Mouse (Mus musculus) embryonic facial prominence, embryonic 15.5 days (tissue): Measurements from ENCODE around the gene Lrrc26. TPM values are rescaled to one million over a fixed set of nuclear protein-coding genes. Genes with fewer than 3 reads are reported as not detected.

Experiments used
- ATAC-seq: fragments of 200-750 bp; cut with Nextera tagmentation; 2 replicates; pipeline ENCODE4 v1.8.0; 2017; ENCODE audit warnings: low read depth, moderate TSS enrichment; ENCODE audit not compliant: insufficient number of reproducible peaks, low FRiP score, low TSS enrichment
- H3K27ac ChIP-seq: fragments of 300-500 bp; sonication (generic); replicated peaks from 2 replicates; pipeline ENCODE4 v1.5.1; 2015; ENCODE audit warnings: mild to moderate bottlenecking, inconsistent platforms
- H3K27me3 ChIP-seq: fragments of 300-500 bp; sonication (generic); 2 replicates; pipeline ENCODE4 v1.6.1; 2015; ENCODE audit warnings: inconsistent platforms
- H3K36me3 ChIP-seq: fragments of 300-500 bp; sonication (generic); 2 replicates; pipeline ENCODE4 v1.6.1; 2015; ENCODE audit warnings: mild to moderate bottlenecking, inconsistent platforms
- H3K4me1 ChIP-seq: fragments of 300-500 bp; sonication (generic); 2 replicates; pipeline ENCODE4 v1.6.1; 2015; ENCODE audit warnings: inconsistent platforms
- H3K4me2 ChIP-seq: fragments of 300-500 bp; sonication (generic); replicated peaks from 2 replicates; pipeline ENCODE4 v1.6.1; 2015; ENCODE audit warnings: mild to moderate bottlenecking, inconsistent platforms
- H3K4me3 ChIP-seq: fragments of 300-500 bp; sonication (generic); replicated peaks from 2 replicates; pipeline ENCODE4 v1.5.1; 2015; ENCODE audit warnings: mild to moderate bottlenecking, inconsistent platforms
- H3K9ac ChIP-seq: fragments of 300-500 bp; sonication (generic); 2 replicates; pipeline ENCODE4 v1.6.1; 2015; ENCODE audit warnings: inconsistent platforms
- H3K9me3 ChIP-seq: fragments of 300-500 bp; sonication (generic); replicated peaks from 2 replicates; pipeline ENCODE4 v1.6.1; 2016; ENCODE audit warnings: inconsistent platforms
- WGBS: fragments of 180-500 bp; shearing (Covaris S2); methylation state at CpG from one replicate; pipeline ENCODE4 v1.1.7; 2015; 5-methylcytosine and 5-hydroxymethylcytosine counted together
- polyA plus RNA-seq: library from polyadenylated mRNA; unstranded; fragments of >200 nt; fragmentation: Nextera tagmentation; extraction: Ambion mirVana; gene quantifications from 2 replicates; pipeline ENCODE4 v1.2.1, GENCODE M21; 2015

Gene Lrrc26
- polyA plus RNA-seq, result 4.9 and 5.2 TPM in 2 replicates

DNA sequence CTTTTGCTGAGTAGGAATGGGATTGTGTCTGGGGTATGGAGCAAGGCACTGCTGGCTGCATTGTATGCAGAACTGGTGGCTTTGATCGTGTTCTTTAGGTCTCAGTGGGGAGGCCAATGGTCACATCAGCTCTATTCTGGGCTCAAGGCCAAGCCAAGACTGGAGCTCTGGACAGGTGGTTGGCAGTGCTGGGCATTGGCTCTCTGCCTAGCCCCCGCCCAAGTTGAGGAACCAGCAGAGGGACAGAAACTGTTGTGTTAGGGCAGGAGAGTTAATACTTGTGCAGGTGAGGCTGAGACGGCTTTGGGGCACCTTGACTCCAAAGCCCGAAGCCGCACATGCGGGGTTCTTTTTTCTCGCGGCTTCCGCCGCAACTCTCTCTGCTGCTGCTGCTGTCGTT is at the start of gene Lrrc26:
Gene Lrrc26 (plus strand): TSS at position 265 of the 400 bp plus-strand sequence.
- peaks cover 63% of the 10 kb centered on the region for H3K4me1 ChIP-seq

DNA sequence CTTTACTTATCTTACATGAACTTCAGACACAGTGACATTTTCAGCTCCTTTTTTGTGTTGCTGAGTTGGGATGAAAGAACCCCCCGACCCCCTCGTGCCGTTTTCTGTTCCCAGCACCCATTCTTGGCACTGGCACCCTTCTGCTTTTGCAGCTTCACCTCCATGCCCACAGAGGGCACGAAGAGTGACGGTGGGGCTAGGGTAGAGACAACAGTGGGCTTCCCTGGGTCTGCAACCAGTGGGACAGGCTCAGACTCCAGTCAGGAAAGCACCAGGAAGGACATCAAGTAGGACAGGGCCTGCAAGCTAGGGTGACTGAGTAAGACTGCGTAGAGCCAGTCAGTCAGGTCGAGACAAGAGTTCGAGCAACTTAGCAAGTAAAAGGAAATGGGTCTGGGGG is 49.4 kb upstream of the Lrrc26 start:
- Histone ChIP-seq H3K4me1 (peaks cover 29% of the 10 kb centered on the region), H3K27me3 (peaks cover 24% of the 10 kb centered on the region), H3K36me3 (peaks cover 3% of the 10 kb centered on the region; the same call in 1 of the 2 replicates), H3K4me2 (peak overlapping the region; percentile 94), H3K9me3 (no peaks in the 10 kb centered on the region), H3K4me3 (peak overlapping the region; percentile 56), H3K27ac (peak overlapping the region; percentile 81), H3K9ac (peak overlapping the region; percentile 12; the same call in 1 of the 2 replicates)
- WGBS, result 45% methylated on average over 8 of the region's 8 CpGs
- ATAC-seq, result no peak

More for the DNA sequence above, at the start of gene Lrrc26:
- Histone ChIP-seq H3K9ac (no peak within 1 kb of the TSS), H3K4me2 (peak within 1 kb of the TSS; percentile 49), H3K27ac (no peak within 1 kb of the TSS), H3K36me3 (peaks cover 11% of the 10 kb centered on the region), H3K9me3 (no peaks in the 10 kb centered on the region), H3K4me3 (peak within 1 kb of the TSS; percentile 38), H3K27me3 (peaks cover 73% of the 10 kb centered on the region)
- WGBS, result 6% methylated on average over 11 of the region's 11 CpGs
- no peak for ATAC-seq

DNA sequence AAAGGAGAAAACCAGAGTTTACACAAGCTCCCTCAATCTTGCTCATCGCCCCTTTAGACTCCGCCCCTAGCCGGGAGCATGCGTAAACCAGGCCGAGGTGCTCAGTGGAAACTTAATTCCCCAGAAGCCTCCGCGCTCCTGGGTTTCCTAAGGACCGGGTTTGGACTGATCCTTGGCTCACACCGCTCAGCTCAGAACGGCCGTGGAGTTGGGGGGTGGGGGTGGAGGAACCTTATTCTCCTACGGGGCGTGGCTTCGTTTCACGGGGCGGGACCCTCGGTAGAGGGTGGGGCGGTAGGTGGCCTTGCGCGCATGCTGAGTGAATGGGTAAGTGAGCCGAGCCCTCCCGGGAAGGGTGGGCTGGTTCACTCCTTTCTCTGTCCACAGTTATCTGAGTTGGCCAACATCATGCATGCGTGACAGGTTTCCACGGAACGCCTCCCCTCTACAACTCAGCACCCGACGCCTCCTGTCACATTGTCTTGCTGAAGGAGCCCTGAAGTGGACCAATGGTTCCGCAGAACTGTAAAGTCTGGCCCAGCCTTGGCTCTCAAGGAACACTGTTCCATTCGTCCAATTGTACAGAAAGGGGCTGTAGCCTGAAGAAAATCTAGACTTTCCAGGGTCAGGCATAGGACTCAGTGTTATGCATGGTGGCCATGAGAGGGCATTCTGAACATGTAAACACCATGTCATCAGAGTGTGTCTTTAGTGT is 48.8 kb upstream of the Lrrc26 start:
- Histone ChIP-seq H3K27me3 (peaks cover 24% of the 10 kb centered on the region), H3K27ac (peak overlapping the region; percentile 81), H3K9me3 (no peaks in the 10 kb centered on the region), H3K4me2 (peak overlapping the region; percentile 94), H3K4me3 (peak overlapping the region; percentile 56), H3K9ac (peak overlapping the region; percentile 12), H3K4me1 (peaks cover 29% of the 10 kb centered on the region), H3K36me3 (peaks cover 8% of the 10 kb centered on the region; the same call in 1 of the 2 replicates)
- WGBS, result 1% methylated on average over 29 of the region's 29 CpGs
- peak; percentile 71 for ATAC-seq

DNA sequence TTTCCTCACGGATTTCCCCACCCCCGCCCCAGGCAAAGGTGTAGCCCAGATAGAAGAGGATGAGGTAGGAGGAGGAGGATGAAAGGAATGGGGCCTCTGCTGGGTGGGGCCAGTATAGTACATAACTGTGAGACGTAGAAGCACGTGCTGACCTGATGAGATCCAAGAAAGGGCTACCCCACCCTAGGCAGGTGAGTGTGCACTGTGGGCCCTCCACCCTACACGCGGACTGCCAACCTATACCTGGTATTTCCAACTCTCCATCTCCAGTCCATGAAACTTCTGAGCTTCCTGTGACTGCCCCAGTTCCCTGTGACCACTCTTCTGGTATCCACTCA is 48.3 kb upstream of the Lrrc26 start:
- Histone ChIP-seq H3K27ac (peak overlapping the region; percentile 81), H3K4me3 (peak overlapping the region; percentile 56), H3K9ac (no peak overlapping the region), H3K9me3 (no peaks in the 10 kb centered on the region), H3K4me1 (peaks cover 29% of the 10 kb centered on the region), H3K36me3 (peaks cover 11% of the 10 kb centered on the region; the same call in 1 of the 2 replicates), H3K27me3 (peaks cover 24% of the 10 kb centered on the region), H3K4me2 (peak overlapping the region; percentile 94)
- 7% methylated on average over 6 of the region's 6 CpGs for WGBS
- peak; percentile 41 for ATAC-seq

DNA sequence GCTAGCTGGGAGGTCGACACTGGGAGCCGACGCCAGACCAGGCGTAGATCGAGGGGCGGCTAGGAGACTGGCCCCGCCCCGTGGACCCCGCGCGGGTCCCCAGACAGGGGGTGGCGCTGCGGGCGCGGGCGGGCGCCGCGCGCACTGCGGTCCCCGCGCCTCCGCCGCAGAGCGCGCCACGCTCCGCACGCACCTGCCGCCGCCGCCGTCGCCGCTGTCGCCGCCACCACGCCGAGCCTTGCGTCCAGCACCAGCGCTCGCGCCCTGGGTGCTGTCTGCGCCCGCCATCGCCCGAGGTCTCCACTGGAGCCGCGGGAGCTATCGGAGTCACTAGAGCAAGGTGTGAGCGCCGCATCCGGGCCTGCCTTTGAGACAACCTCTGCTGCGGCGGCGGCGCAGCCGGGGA is 47.6 kb upstream of the Lrrc26 start, which contains the start of the genes Rnf208 and Cysrt1:
Gene Rnf208 (plus strand): TSS at position 155 of the 406 bp plus-strand sequence.
Gene Cysrt1 (minus strand): TSS at position 352 of the 406 bp plus-strand sequence.
- Histone ChIP-seq H3K27ac (peak within 1 kb of the TSS; percentile 81), H3K4me1 (peaks cover 29% of the 10 kb centered on the region), H3K36me3 (peaks cover 11% of the 10 kb centered on the region; the same call in 1 of the 2 replicates), H3K9ac (peak within 1 kb of the TSS; percentile 26), H3K4me3 (peak within 1 kb of the TSS; percentile 56), H3K27me3 (peaks cover 24% of the 10 kb centered on the region), H3K4me2 (peak within 1 kb of the TSS; percentile 94), H3K9me3 (no peaks in the 10 kb centered on the region)
- under 1% methylated on average over 52 of the region's 59 CpGs for WGBS
- no peak for ATAC-seq

DNA sequence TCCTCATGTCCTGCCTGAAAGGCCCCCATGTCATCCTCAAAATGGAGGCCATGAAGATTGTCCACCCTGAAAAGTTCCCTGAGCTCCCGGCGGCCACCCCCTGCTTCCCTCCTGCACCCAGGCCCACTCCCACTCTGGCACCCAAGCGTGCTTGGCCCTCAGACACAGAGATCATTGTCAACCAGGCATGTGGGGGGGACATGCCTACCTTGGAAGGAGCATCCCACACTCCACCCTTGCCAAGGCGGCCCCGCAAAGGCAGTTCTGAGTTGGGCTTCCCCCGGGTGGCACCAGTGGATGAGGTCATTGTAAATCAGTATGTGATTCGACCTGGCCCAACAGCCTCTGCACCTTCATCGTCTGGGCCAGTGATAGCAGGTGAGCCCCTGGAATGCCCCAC is 46.4 kb upstream of the Lrrc26 start:
- Histone ChIP-seq H3K27me3 (peaks cover 24% of the 10 kb centered on the region), H3K4me3 (peak overlapping the region; percentile 56; the same call in 1 of the 2 replicates), H3K4me1 (peaks cover 29% of the 10 kb centered on the region), H3K27ac (no peak overlapping the region), H3K4me2 (no peak overlapping the region), H3K9ac (no peak overlapping the region), H3K9me3 (no peaks in the 10 kb centered on the region), H3K36me3 (peaks cover 22% of the 10 kb centered on the region)
- 71% methylated on average over 8 of the region's 8 CpGs for WGBS
- ATAC-seq, result no peak

DNA sequence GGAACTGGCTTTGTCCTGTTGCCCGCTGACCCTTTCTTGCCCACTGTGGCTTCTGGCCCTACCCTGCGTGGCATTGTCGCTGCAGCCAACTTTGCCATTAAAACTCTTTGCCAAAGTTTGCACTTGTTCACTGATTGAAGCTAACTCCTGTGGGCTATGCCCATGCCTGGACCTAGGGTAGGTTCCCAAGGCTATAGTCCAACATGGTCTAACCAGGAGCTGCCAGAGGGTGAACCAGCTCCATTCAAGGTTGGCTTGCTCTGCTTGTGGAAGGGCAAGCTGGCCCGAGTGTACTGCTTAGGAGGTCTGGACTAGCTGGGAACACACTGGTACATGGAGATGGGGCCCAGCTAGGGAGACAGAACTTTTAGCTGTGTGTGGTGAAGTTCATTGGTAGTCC is 45.6 kb upstream of the Lrrc26 start:
- Histone ChIP-seq H3K27me3 (peaks cover 24% of the 10 kb centered on the region), H3K4me2 (no peak overlapping the region), H3K4me1 (peaks cover 29% of the 10 kb centered on the region), H3K27ac (no peak overlapping the region), H3K9ac (no peak overlapping the region), H3K9me3 (no peaks in the 10 kb centered on the region), H3K4me3 (no peak overlapping the region), H3K36me3 (peaks cover 28% of the 10 kb centered on the region)
- 84% methylated on average over 4 of the region's 4 CpGs for WGBS
- ATAC-seq, result no peak

DNA sequence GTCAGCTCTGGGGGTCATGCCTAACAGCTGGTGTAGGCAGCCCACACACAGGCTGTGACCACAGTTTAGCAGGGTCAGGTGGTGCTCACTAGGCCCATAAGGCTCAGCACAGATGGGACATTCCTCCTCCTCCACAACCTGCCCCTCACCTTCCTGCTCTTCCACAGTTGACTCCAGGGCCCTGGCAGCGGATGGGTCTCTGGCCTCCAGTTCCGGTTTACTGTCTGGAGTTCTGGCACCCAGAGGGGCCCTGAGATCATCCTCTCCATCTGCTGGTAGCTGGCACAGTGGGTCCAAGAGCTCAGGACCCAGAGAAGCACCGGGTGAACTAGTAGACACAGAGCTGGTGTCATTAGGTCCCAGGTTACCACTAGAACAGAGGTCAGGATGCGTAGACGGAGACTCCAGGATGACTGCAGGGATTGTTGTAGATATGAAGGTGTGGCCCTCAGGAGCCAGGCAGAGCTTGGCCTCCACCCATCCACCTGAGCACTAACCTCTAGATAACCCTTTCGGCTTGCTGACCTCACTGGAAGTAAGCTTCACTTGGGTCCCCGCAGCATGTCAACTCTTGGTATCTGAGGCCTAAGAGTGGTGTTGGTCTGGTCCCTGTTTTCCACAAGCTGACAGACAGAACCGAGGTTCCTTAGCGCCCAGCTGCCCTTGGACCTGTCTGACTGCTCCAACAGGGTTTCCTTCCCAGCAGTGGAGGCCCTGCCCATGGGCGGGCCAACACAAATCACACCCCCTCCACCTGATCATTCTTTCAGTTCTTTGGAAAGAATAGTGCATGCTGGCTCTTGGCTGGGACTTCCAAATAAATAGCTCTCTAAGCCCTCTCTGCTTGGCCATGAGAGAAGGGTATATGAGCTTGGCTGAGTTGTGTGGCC is 43.3 kb upstream of the Lrrc26 start, which contains the start of gene AL732309.1:
Gene AL732309.1 (minus strand): TSS at position 681 of the 890 bp plus-strand sequence.
- peak within 1 kb of the TSS; percentile 65; the same call in 1 of the 2 replicates for H3K27ac ChIP-seq
- H3K4me1 ChIP-seq, result peaks cover 16% of the 10 kb centered on the region
- peaks cover 51% of the 10 kb centered on the region for H3K36me3 ChIP-seq
- H3K4me3 ChIP-seq, result no peak within 1 kb of the TSS
- H3K9me3 ChIP-seq, result no peaks in the 10 kb centered on the region
- H3K9ac ChIP-seq, result no peak within 1 kb of the TSS
- WGBS, result 82% methylated on average over 10 of the region's 10 CpGs
- H3K27me3 ChIP-seq, result peaks cover 21% of the 10 kb centered on the region
- no peak within 1 kb of the TSS for H3K4me2 ChIP-seq
- ATAC-seq, result no peak

DNA sequence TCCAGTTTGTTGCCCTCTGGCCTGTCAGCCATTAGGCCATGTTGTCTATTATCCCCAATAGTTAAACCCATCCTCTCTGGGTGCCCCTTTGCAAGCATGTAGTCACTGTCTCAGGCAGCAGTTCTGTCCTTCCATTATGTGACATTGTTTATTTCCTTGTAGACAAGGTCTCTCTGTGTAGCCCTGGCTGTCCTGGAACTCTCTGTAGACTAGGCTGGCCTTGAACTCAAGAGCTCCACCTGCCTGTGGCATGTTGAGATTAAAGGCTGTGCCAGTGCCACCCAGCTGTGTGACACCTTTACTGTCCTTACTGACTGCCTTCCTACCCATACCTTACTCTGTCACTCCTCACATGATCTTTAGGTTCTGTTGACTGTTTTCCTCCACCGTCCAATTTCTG is 37.4 kb upstream of the Lrrc26 start:
- H3K4me1 ChIP-seq, result peaks cover 17% of the 10 kb centered on the region
- H3K4me2 ChIP-seq, result no peak overlapping the region
- WGBS, result 75% methylated on average over 1 of the region's 1 CpGs
- H3K27me3 ChIP-seq, result no peaks in the 10 kb centered on the region
- H3K9ac ChIP-seq, result no peak overlapping the region
- ATAC-seq, result no peak
- H3K36me3 ChIP-seq, result peaks cover 52% of the 10 kb centered on the region
- no peak overlapping the region for H3K27ac ChIP-seq
- no peak overlapping the region for H3K4me3 ChIP-seq
- H3K9me3 ChIP-seq, result no peaks in the 10 kb centered on the region

DNA sequence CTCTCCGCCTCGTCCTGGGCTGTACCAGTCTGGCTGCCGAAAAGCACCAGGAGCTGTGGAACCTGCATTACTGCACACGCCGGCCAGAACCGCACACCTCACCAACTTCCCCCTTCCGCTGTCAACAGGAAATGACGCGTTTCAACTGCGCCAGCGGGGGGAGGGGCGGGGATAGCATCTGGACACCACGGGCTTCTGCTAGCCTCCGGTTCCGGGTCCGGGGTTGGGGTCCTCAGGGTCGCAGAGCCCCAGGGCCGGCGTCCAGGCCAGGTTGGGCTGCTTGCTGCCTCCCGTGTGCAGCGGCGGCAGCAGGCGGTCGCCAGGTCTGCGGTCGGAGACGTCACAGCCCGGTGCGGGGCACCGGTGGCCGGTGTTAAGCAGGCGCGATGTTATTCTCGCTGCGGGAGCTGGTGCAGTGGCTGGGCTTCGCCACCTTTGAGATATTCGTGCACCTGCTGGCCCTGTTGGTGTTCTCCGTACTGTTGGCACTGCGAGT is 34.4 kb upstream of the Lrrc26 start, which contains the start of gene Tmem203:
Gene Tmem203 (plus strand): TSS at position 156 of the 496 bp plus-strand sequence.
- WGBS, result under 1% methylated on average over 39 of the region's 39 CpGs
- ATAC-seq, result peak; percentile 84

More for the DNA sequence above, 34.4 kb upstream of the Lrrc26 start, which contains the start of gene Tmem203:
- Histone ChIP-seq H3K9ac (peak within 1 kb of the TSS; percentile 89), H3K36me3 (peaks cover 23% of the 10 kb centered on the region), H3K4me1 (peaks cover 17% of the 10 kb centered on the region), H3K4me3 (peak within 1 kb of the TSS; percentile 99), H3K9me3 (no peaks in the 10 kb centered on the region), H3K4me2 (peak within 1 kb of the TSS; percentile 92), H3K27me3 (no peaks in the 10 kb centered on the region), H3K27ac (peak within 1 kb of the TSS; percentile 70)
